In genomic region chr4:129608426-129609025, GRCm38 (mm10) we compare ENCODE assay signal across 9 mouse cellular contexts. TPM values are rescaled to one million over a fixed set of nuclear protein-coding genes. Genes with fewer than 3 reads are reported as not detected.
A peak's percentile ranks its signal among the peaks of the same experiment; 100 is the strongest.
DNase-seq lines count a peak whose midpoint lies in the region; ATAC-seq lines count a peak whose summit lies in the region.
"Had no signal": no experiment of that assay in that cellular context is flagged by ENCODE, and none has a peak within 500 bp of the region (broad histone marks: within the 10 kb centered on the region; RNA-seq: fewer than 3 reads in every experiment).

No protein-coding gene starts in this region.

- H3K27ac ChIP-seq in hindbrain, embryonic 12.5 days: peak overlapping the region; percentile 37; the same call in 1 of the 2 replicates

- H3K9ac ChIP-seq in hindbrain, embryonic 12.5 days: peak overlapping the region; percentile 8; the same call in 1 of the 2 replicates

- 35% methylated on average over 7 of the region's 7 CpGs for WGBS in hindbrain, embryonic 12.5 days

- no peaks in the 10 kb centered on the region; the same call in none of the 2 replicates for H3K4me1 ChIP-seq in hindbrain, embryonic 12.5 days

- no peak overlapping the region for H3K4me2 ChIP-seq in hindbrain, embryonic 12.5 days (replicated peaks)

- no peak overlapping the region for H3K4me3 ChIP-seq in hindbrain, embryonic 12.5 days
- H3K4me3 ChIP-seq: megakaryocyte, embryonic 14.5 days had no signal

- H3K36me3 ChIP-seq in hindbrain, embryonic 12.5 days: peaks cover 51% of the 10 kb centered on the region

- H3K27me3 ChIP-seq in hindbrain, embryonic 12.5 days: no peaks in the 10 kb centered on the region
- H3K27me3 ChIP-seq: megakaryocyte, embryonic 14.5 days had no signal

- DNase-seq in Muller cell, postnatal 12 days (ENCODE audit: inconsistent ontology term): peak; percentile 59
- DNase-seq in cerebellum, adult 8-10 months: peak; percentile 78
- DNase-seq in forelimb bud, embryonic 11.5 days (ENCODE audit: low read depth, low spot score): peak; percentile 88
- peak; percentile 82 to 86 for DNase-seq in layer of hippocampus, postnatal 10 days (ENCODE audit: low spot score in 2 of 2)
- DNase-seq in lung, postnatal 14 days: peak; percentile 88
- peak; percentile 95 for DNase-seq in retina, embryonic 14.5 days (ENCODE audit: low spot score)
- peak; percentile 87 for DNase-seq in thymus, postnatal 25 days

- ATAC-seq in hindbrain, embryonic 12.5 days (ENCODE audit: low FRiP score): peak; percentile 84

- no peaks in the 10 kb centered on the region for H3K9me3 ChIP-seq in hindbrain, embryonic 12.5 days (replicated peaks)
- H3K9me3 ChIP-seq: megakaryocyte, embryonic 14.5 days had no signal

RNA-seq across cellular contexts. Expression of gene Dcdc2b, which starts 5.5 kb away (rescaled TPM):
- 2.4 and 3.1 TPM in 2 replicates for polyA plus RNA-seq in hindbrain, embryonic 12.5 days (2016; fragmentation: Nextera tagmentation; extraction: Ambion mirVana)
- 1 to 10 TPM; 3.1 to 5.3 TPM for total RNA-seq in layer of hippocampus, postnatal 10 days (2021)

RNA-seq across cellular contexts. Expression of gene Tmem234, which starts 8.1 kb away (rescaled TPM):
- 164 and 174 TPM in 2 replicates for polyA plus RNA-seq in hindbrain, embryonic 12.5 days (2016; fragmentation: Nextera tagmentation; extraction: Ambion mirVana)
- total RNA-seq in layer of hippocampus, postnatal 10 days (2021): 10 to 100 TPM; 95.6 to 99.1 TPM

RNA-seq across cellular contexts. Expression of gene Eif3i, which starts 8.1 kb away (rescaled TPM):
- 187 and 204 TPM in 2 replicates for polyA plus RNA-seq in hindbrain, embryonic 12.5 days (2016; fragmentation: Nextera tagmentation; extraction: Ambion mirVana)
- total RNA-seq in layer of hippocampus, postnatal 10 days (2021): 100 to 1,000 TPM; 136 to 140 TPM

RNA-seq across cellular contexts. Expression of gene Iqcc, which starts 10.4 kb away (rescaled TPM):
- polyA plus RNA-seq in hindbrain, embryonic 12.5 days (2016; fragmentation: Nextera tagmentation; extraction: Ambion mirVana): 30.0 and 31.8 TPM in 2 replicates
- 10 to 100 TPM; 27.5 to 27.6 TPM for total RNA-seq in layer of hippocampus, postnatal 10 days (2021)

RNA-seq across cellular contexts. Expression of gene Ccdc28b, which starts 15.2 kb away (rescaled TPM):
- polyA plus RNA-seq in hindbrain, embryonic 12.5 days (2016; fragmentation: Nextera tagmentation; extraction: Ambion mirVana): 85.9 and 91.5 TPM in 2 replicates
- total RNA-seq in layer of hippocampus, postnatal 10 days (2021): 100 to 1,000 TPM; 123 to 140 TPM
